Mouse (Mus musculus): ENCODE measurements around the gene Rnh1.

GRCm38 (mm10) chr7:141210606-141211131 lies 38.0 kb upstream of the Rnh1 start:
- TF ChIP-seq CTCF (IDR thresholded peaks at IDR 0.05; ENCODE audit: low read depth, low read length) (no peak), GATA1 (IDR thresholded peaks at IDR 0.05; ENCODE audit: borderline replicate concordance, low read length) (no peak), TAL1 (conservative IDR thresholded peaks at IDR 0.05; ENCODE audit: low read depth, low read length) (no peak)
